Mouse (Mus musculus) layer of hippocampus, adult 8-10 months (tissue): ENCODE results near the gene Elobl. TPM values are rescaled to one million over a fixed set of nuclear protein-coding genes. Genes with fewer than 3 reads are reported as not detected.
"Not testable (repeated sequence)": the region's sequence is repeated elsewhere in the genome, so short reads cannot be mapped to it uniquely, and the experiment has no call there.

Experiments used
- DNase-seq, 2 experiments: peaks; one replicate each; pipeline ENCODE4 v3.0.0; 2022; ENCODE audit warnings: low spot score in 2 of 2
- total RNA-seq, 4 experiments: library from RNA; stranded (reverse); gene quantifications; 2 replicates each; pipeline ENCODE4 v1.2.4; 2022

Gene Elobl
- total RNA-seq: not detected

GRCm38 (mm10) chr11:88966881-88967361 lies at the start of gene Elobl:
Elobl (minus strand) TSS chr11:88966931.
- DNase-seq: no peak

- DNase-seq: no peak
Measured at GRCm38 (mm10) chr11:89012241-89012640, 45.5 kb upstream of the Elobl start.

GRCm38 (mm10) chr11:89009496-89009895 lies 42.8 kb upstream of the Elobl start:
- no peak for DNase-seq

- DNase-seq: no peak
Measured at GRCm38 (mm10) chr11:89009066-89009465, 42.3 kb upstream of the Elobl start.

GRCm38 (mm10) chr11:89007582-89007981 lies 40.9 kb upstream of the Elobl start:
- no peak for DNase-seq

GRCm38 (mm10) chr11:89006404-89006803 lies 39.7 kb upstream of the Elobl start:
- DNase-seq: no peak

- no peak for DNase-seq
Measured at GRCm38 (mm10) chr11:89005473-89005872, 38.7 kb upstream of the Elobl start.

- no peak for DNase-seq
Measured at GRCm38 (mm10) chr11:89003726-89004125, 37.0 kb upstream of the Elobl start.

GRCm38 (mm10) chr11:89003078-89003477 lies 36.3 kb upstream of the Elobl start:
- DNase-seq: no peak

- DNase-seq: no peak
Measured at GRCm38 (mm10) chr11:89002621-89003020, 35.9 kb upstream of the Elobl start.

GRCm38 (mm10) chr11:89002068-89002467 lies 35.3 kb upstream of the Elobl start:
- no peak for DNase-seq

GRCm38 (mm10) chr11:89001569-89001968 lies 34.8 kb upstream of the Elobl start:
- no peak for DNase-seq

- no peak for DNase-seq
Measured at GRCm38 (mm10) chr11:89000527-89000819, 33.7 kb upstream of the Elobl start.

- no peak for DNase-seq
Measured at GRCm38 (mm10) chr11:88999723-89000526, 33.2 kb upstream of the Elobl start.

- DNase-seq: peak; percentile 26 to 33
Measured at GRCm38 (mm10) chr11:88998974-88999722, 32.4 kb upstream of the Elobl start, which contains the start of gene Trim25. Trim25 (plus strand) TSS chr11:88999376.

- no peak for DNase-seq
Measured at GRCm38 (mm10) chr11:88998406-88998805, 31.7 kb upstream of the Elobl start.

- DNase-seq: not testable (repeated sequence)
Measured at GRCm38 (mm10) chr11:88997343-88997742, 30.6 kb upstream of the Elobl start.

- no peak for DNase-seq
Measured at GRCm38 (mm10) chr11:88996427-88996826, 29.7 kb upstream of the Elobl start.

- no peak for DNase-seq
Measured at GRCm38 (mm10) chr11:88995616-88996015, 28.9 kb upstream of the Elobl start.

GRCm38 (mm10) chr11:88994492-88994891 lies 27.8 kb upstream of the Elobl start:
- DNase-seq: no peak

- peak in 1 of 2 experiments; percentile 30 for DNase-seq
Measured at GRCm38 (mm10) chr11:88993625-88994024, 26.9 kb upstream of the Elobl start.

- DNase-seq: no peak
Measured at GRCm38 (mm10) chr11:88993186-88993585, 26.5 kb upstream of the Elobl start.

GRCm38 (mm10) chr11:88989530-88989929 lies 22.8 kb upstream of the Elobl start:
- DNase-seq: no peak
